ENCODE assay signal across 7 mouse cellular contexts in genomic region chr1:172481111-172481510, GRCm38 (mm10). TPM values are rescaled to one million over a fixed set of nuclear protein-coding genes. Genes with fewer than 3 reads are reported as not detected.
DNase-seq lines count a peak whose midpoint lies in the region; ATAC-seq and TF ChIP-seq lines count a peak whose summit lies in the region.

No protein-coding gene starts in this region.

- H3K27ac ChIP-seq in testis, adult 2 months (ENCODE audit: control insufficient read depth, insufficient read depth, low read depth, low read length), result no peak overlapping the region
- H3K27ac ChIP-seq in hindbrain, embryonic 11.5 days (ENCODE audit: low read depth, low read length), result no peak overlapping the region
- no peak overlapping the region for H3K27ac ChIP-seq in liver, postnatal 0 days (ENCODE audit: low read depth)

- H3K27me3 ChIP-seq in testis, adult 2 months (ENCODE audit: control insufficient read depth, insufficient read depth, low read length), result peaks cover 2% of the 10 kb centered on the region
- 0 out of 2 replicates have a peak, but pooled peaks cover 2% of the 10 kb centered on the region for H3K27me3 ChIP-seq in hindbrain, embryonic 11.5 days (ENCODE audit: control insufficient read depth, insufficient read depth, low read length)
- H3K27me3 ChIP-seq in liver, postnatal 0 days (ENCODE audit: insufficient read depth, low read length), result no peaks in the 10 kb centered on the region

- TF ChIP-seq CTCF in testis, adult 2 months (IDR thresholded peaks at IDR 0.05; ENCODE audit: control insufficient read depth, insufficient read depth, insufficient replicate concordance, low read depth, low read length), result no peak
- no peak for TF ChIP-seq CTCF in liver, postnatal 0 days (IDR thresholded peaks at IDR 0.05; ENCODE audit: low read depth)

- peaks cover 6% of the 10 kb centered on the region for H3K4me1 ChIP-seq in testis, adult 2 months (ENCODE audit: control insufficient read depth, insufficient read depth, low read length)
- H3K4me1 ChIP-seq in hindbrain, embryonic 11.5 days (replicated peaks; ENCODE audit: control insufficient read depth, insufficient read depth, low read length), result peaks cover 15% of the 10 kb centered on the region
- peaks cover 16% of the 10 kb centered on the region for H3K4me1 ChIP-seq in liver, postnatal 0 days (ENCODE audit: insufficient read depth)

- no peak for ATAC-seq in hindbrain, embryonic 11.5 days (ENCODE audit: low FRiP score)
- no peak for ATAC-seq in liver, postnatal 0 days
- no peak for ATAC-seq in cerebellum, adult (ENCODE audit: insufficient number of reproducible peaks, low FRiP score, low TSS enrichment)

- TF ChIP-seq POLR2A in testis, adult 2 months (IDR thresholded peaks at IDR 0.05; ENCODE audit: control insufficient read depth, low read depth, low read length), result no peak

- peak overlapping the region; percentile 86 for H3K4me2 ChIP-seq in hindbrain, embryonic 11.5 days (replicated peaks; ENCODE audit: low read depth, low read length)
- peak overlapping the region; percentile 64 for H3K4me2 ChIP-seq in liver, postnatal 0 days (ENCODE audit: low read depth, low read length)

- peak overlapping the region; percentile 55 for H3K4me3 ChIP-seq in testis, adult 2 months (ENCODE audit: control insufficient read depth, low read depth, low read length)
- H3K4me3 ChIP-seq in hindbrain, embryonic 11.5 days (ENCODE audit: low read depth, low read length), result peak overlapping the region; percentile 62; the same call in 1 of the 2 replicates
- H3K4me3 ChIP-seq in liver, postnatal 0 days (ENCODE audit: low read depth, low read length), result no peak overlapping the region

- no peak for TF ChIP-seq EP300 in liver, postnatal 0 days (IDR thresholded peaks at IDR 0.05; ENCODE audit: low read depth)

- WGBS in hindbrain, embryonic 11.5 days, result 18% methylated on average over 13 of the region's 13 CpGs
- 6% methylated on average over 13 of the region's 13 CpGs for WGBS in liver, postnatal 0 days (ENCODE audit: insufficient replicate concordance)

- DNase-seq in testis, postnatal 10 days (ENCODE audit: low spot score), result no peak
- no peak for DNase-seq in hindbrain, embryonic 11.5 days (ENCODE audit: low spot score)
- no peak for DNase-seq in liver, postnatal 0 days
- no peak for DNase-seq in cerebellum, postnatal 25 days
- no peak for DNase-seq in kidney, postnatal 25 days

- no peaks in the 10 kb centered on the region for H3K36me3 ChIP-seq in testis, adult 2 months (ENCODE audit: control insufficient read depth, insufficient read depth, low read length)
- no peaks in the 10 kb centered on the region for H3K36me3 ChIP-seq in hindbrain, embryonic 11.5 days (ENCODE audit: control insufficient read depth, insufficient read depth, low read length)
- H3K36me3 ChIP-seq in liver, postnatal 0 days (replicated peaks; ENCODE audit: insufficient read depth, low read length), result no peaks in the 10 kb centered on the region

- H3K9me3 ChIP-seq in hindbrain, embryonic 11.5 days (ENCODE audit: control insufficient read depth, low read length), result no peaks in the 10 kb centered on the region
- H3K9me3 ChIP-seq in liver, postnatal 0 days (ENCODE audit: low read length), result no peaks in the 10 kb centered on the region

- peak overlapping the region; percentile 62 for H3K9ac ChIP-seq in hindbrain, embryonic 11.5 days (ENCODE audit: low read depth, low read length)
- no peak overlapping the region for H3K9ac ChIP-seq in liver, postnatal 0 days (replicated peaks)

RNA-seq across cellular contexts. Expression of gene Igsf9, which starts 0.5 kb away (rescaled TPM):
- polyA plus RNA-seq in testis, adult 2 months (2012; rRNA removed), result 66.1 and 68.5 TPM in 2 replicates
- polyA plus RNA-seq in hindbrain, embryonic 11.5 days (2014; fragmentation: Nextera tagmentation; extraction: Ambion mirVana), result 38.3 and 47.8 TPM in 2 replicates
- polyA plus RNA-seq in liver, postnatal 0 days (2015; fragmentation: Nextera tagmentation; extraction: Ambion mirVana), result 0.32 and 0.73 TPM in 2 replicates

RNA-seq across cellular contexts. Expression of gene Slamf9, which starts 6.0 kb away (rescaled TPM):
- 9.8 and 13.1 TPM in 2 replicates for polyA plus RNA-seq in testis, adult 2 months (2012; rRNA removed)
- 0.34 and 0.40 TPM in 2 replicates for polyA plus RNA-seq in hindbrain, embryonic 11.5 days (2014; fragmentation: Nextera tagmentation; extraction: Ambion mirVana)
- polyA plus RNA-seq in liver, postnatal 0 days (2015; fragmentation: Nextera tagmentation; extraction: Ambion mirVana), result 1.1 and 1.5 TPM in 2 replicates

RNA-seq across cellular contexts. Expression of gene Tagln2, which starts 18.7 kb away (rescaled TPM):
- 7.6 and 16.5 TPM in 2 replicates for polyA plus RNA-seq in testis, adult 2 months (2012; rRNA removed)
- 41.1 and 43.4 TPM in 2 replicates for polyA plus RNA-seq in hindbrain, embryonic 11.5 days (2014; fragmentation: Nextera tagmentation; extraction: Ambion mirVana)
- 104 and 105 TPM in 2 replicates for polyA plus RNA-seq in liver, postnatal 0 days (2015; fragmentation: Nextera tagmentation; extraction: Ambion mirVana)

RNA-seq across cellular contexts. Expression of gene Cfap45, which starts 39.5 kb away (rescaled TPM):
- polyA plus RNA-seq in testis, adult 2 months (2012; rRNA removed), result 302 and 305 TPM in 2 replicates
- polyA plus RNA-seq in hindbrain, embryonic 11.5 days (2014; fragmentation: Nextera tagmentation; extraction: Ambion mirVana), result 3.7 and 4.8 TPM in 2 replicates
- 0.32 and 0.37 TPM in 2 replicates for polyA plus RNA-seq in liver, postnatal 0 days (2015; fragmentation: Nextera tagmentation; extraction: Ambion mirVana)

Comparison
In these comparisons a context has a peak if more than half of its experiments do, and no peak if none do; other contexts are left out.
1. RNA of gene Igsf9, which starts 0.5 kb away (polyA plus RNA-seq): 66.1 to 68.5 TPM in testis, adult 2 months and 38.3 to 47.8 TPM in hindbrain, embryonic 11.5 days; 0.32 to 0.73 TPM in liver, postnatal 0 days; every median in the first group is over 10 times any median in the second.